Mouse (Mus musculus): Measurements from ENCODE around the gene Nt5c2. TPM values are rescaled to one million over a fixed set of nuclear protein-coding genes. Genes with fewer than 3 reads are reported as not detected.

Nt5c2 gene
- 2.1 and 11.7 TPM in 2 replicates for polyA plus RNA-seq (2012; ENCODE audit: insufficient read depth, low replicate concordance)

DNA sequence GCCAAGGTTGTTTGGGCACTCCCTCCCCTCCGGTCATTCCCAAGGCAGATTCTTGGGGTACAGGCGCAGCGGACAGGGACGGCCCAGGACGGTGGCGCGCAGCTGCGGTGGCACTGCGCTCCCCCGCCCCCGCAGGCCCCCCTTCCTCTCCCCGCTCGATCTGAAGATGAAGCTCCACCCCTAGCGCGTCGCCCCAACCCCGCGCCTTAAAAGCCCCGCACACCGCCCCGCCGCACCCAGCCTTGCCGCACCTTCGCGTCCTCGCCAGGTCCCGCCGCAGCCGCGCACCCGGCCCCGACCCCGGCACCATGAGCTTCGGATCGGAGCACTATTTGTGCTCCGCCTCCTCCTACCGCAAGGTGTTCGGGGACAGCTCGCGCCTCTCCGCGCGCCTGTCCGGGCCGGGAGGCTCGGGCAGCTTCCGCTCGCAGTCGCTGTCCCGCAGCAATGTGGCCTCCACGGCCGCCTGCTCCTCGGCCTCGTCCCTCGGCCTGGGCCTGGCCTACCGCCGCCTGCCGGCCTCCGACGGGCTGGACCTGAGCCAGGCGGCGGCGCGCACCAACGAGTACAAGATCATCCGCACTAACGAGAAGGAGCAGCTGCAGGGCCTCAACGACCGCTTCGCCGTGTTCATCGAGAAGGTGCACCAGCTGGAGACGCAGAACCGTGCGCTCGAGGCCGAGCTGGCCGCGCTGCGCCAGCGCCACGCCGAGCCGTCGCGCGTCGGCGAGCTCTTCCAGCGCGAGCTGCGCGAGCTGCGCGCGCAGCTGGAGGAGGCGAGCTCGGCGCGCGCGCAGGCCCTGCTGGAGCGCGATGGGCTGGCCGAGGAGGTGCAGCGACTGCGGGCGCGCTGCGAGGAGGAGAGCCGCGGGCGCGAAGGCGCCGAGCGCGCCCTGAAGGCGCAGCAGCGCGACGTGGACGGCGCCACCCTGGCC, at the start of gene Nt5c2, which contains the start of gene Ina:
Nt5c2 (minus strand) TSS at position 707 of the 935 bp plus-strand sequence.
Ina (plus strand) TSS at position 252 of the 935 bp plus-strand sequence.
- peaks cover 87% of the 10 kb centered on the region for H3K27me3 ChIP-seq (replicated peaks)
- H3K36me3 ChIP-seq (replicated peaks; ENCODE audit: low read length) = no peaks in the 10 kb centered on the region
- peaks cover 14% of the 10 kb centered on the region; the same call in 1 of the 2 replicates for H3K9me3 ChIP-seq
- H3K4me3 ChIP-seq (replicated peaks) = peak within 1 kb of the TSS; percentile 88
- TF ChIP-seq GATA1 (IDR thresholded peaks at IDR 0.05; ENCODE audit: borderline replicate concordance, low read length) = no peak
- no peak for TF ChIP-seq FLI1 (IDR thresholded peaks at IDR 0.05; ENCODE audit: low read length)
- peaks cover 17% of the 10 kb centered on the region for H3K4me1 ChIP-seq

DNA sequence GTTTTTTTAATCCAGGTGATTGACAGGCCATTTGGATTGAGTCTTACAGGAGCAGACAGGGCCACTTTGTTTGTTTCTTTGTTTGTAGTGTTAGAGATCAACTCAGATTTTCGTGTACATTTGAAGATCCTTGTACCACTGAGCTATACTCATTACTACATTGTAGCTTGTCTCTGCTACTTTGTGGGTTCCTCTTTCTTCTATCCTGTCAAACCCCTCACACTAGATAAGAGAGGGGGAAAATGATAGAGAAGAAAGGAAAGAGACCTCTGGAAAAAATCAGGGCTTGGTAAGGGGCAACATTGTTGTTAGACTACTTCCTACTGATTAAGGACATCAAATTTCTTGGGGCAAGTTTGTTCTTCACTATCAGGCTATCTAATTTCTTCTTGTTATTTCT, 42.7 kb upstream of the Nt5c2 start:
- no peak for TF ChIP-seq FLI1 (IDR thresholded peaks at IDR 0.05; ENCODE audit: low read length)
- TF ChIP-seq GATA1 (IDR thresholded peaks at IDR 0.05; ENCODE audit: borderline replicate concordance, low read length) = no peak
- Histone ChIP-seq H3K27me3 (replicated peaks) (peaks cover 6% of the 10 kb centered on the region), H3K36me3 (replicated peaks; ENCODE audit: low read length) (no peaks in the 10 kb centered on the region), H3K9me3 (no peaks in the 10 kb centered on the region), H3K4me1 (no peaks in the 10 kb centered on the region), H3K4me3 (replicated peaks) (no peak overlapping the region)

DNA sequence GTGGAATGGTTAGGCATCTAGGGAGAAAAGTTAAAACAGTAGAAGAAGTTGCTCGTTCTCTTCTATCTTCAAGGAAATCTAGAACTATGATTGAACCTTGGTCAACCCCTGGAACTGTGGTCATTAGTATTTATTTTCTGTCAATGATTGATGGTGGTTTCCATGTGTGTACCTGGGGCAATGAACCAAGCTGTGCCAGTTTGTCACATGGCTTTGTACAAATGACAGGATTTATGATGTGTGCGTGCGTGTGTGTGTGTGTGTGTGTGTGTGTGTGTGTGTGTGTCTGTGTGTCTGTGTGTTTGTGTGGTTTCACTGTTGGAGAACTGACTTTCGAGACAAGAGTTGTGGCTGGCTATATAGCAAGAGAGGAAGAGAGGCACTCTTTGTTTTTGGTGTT, 38.5 kb upstream of the Nt5c2 start:
- Histone ChIP-seq H3K36me3 (replicated peaks; ENCODE audit: low read length) (no peaks in the 10 kb centered on the region), H3K27me3 (replicated peaks) (peaks cover 6% of the 10 kb centered on the region), H3K9me3 (no peaks in the 10 kb centered on the region), H3K4me3 (replicated peaks) (no peak overlapping the region), H3K4me1 (peaks cover 25% of the 10 kb centered on the region)
- no peak for TF ChIP-seq GATA1 (IDR thresholded peaks at IDR 0.05; ENCODE audit: borderline replicate concordance, low read length)
- no peak for TF ChIP-seq FLI1 (IDR thresholded peaks at IDR 0.05; ENCODE audit: low read length)

DNA sequence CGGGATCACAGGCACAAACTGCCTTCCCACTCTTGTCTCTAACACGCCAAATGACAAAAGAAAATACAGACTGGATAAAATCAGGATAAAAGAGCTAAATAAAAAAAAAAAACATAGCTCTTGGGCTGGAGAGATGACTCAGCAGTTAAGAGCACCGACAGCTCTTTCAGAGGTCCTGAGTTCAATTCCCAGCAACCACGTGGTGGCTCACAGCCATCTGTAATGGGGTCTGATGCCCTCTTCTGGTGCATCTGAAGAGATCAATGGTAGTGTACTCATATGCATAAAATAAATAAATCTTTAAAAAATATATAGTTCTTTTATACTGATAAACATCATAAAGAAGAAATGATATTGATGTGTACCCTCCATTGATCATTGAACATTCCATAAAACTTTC, 38.0 kb upstream of the Nt5c2 start:
- peaks cover 4% of the 10 kb centered on the region for H3K36me3 ChIP-seq (replicated peaks; ENCODE audit: low read length)
- TF ChIP-seq GATA1 (IDR thresholded peaks at IDR 0.05; ENCODE audit: borderline replicate concordance, low read length) = no peak
- TF ChIP-seq FLI1 (IDR thresholded peaks at IDR 0.05; ENCODE audit: low read length) = no peak
- H3K27me3 ChIP-seq (replicated peaks) = peaks cover 6% of the 10 kb centered on the region
- H3K4me3 ChIP-seq (replicated peaks) = no peak overlapping the region
- no peaks in the 10 kb centered on the region for H3K9me3 ChIP-seq
- peaks cover 25% of the 10 kb centered on the region for H3K4me1 ChIP-seq

DNA sequence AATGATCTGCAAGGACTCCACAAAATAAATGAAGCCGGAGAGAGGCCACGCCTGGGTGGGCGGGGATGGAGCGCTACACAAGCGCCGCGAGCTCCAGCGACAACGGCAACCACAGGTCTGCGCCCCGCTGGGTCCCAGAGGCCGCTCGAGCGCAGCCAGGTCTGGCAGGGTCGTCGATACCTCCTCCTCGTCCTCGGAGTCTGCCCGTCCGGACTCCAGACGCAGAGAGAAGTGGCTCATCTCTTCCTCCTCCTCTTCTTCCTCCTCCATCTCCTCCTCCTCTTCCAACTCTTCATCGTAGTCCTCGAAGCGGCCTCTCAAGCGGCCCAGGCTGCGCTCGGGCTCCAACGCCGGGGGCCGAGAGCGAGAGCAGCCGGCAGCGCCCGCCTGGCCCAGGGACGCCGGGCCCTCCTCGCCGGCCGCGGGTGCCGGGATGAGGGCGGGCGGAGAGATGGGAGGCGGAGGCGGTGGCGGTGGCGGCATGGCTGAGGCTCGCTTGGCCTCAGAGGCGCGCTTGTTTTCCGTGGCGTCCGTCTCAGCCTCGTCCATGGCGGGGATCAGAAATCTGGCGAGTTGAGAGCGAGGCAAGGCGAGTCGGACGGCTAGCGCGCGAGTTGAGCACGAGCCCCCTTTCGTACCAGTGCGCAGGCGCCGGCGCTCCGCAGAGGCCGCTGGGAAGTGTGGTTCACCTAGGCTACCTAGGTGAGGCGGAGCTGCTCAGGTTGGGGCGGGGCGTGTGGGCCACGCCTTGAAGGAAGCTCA, 35.5 kb upstream of the Nt5c2 start, which contains the start of gene Pcgf6:
Pcgf6 (minus strand) TSS at position 636 of the 762 bp plus-strand sequence.
- Histone ChIP-seq H3K36me3 (replicated peaks; ENCODE audit: low read length) (peaks cover 20% of the 10 kb centered on the region), H3K27me3 (replicated peaks) (peaks cover 6% of the 10 kb centered on the region), H3K9me3 (no peaks in the 10 kb centered on the region), H3K4me3 (replicated peaks) (peak within 1 kb of the TSS; percentile 98), H3K4me1 (peaks cover 25% of the 10 kb centered on the region)
- TF ChIP-seq GATA1 (IDR thresholded peaks at IDR 0.05; ENCODE audit: borderline replicate concordance, low read length) (no peak), FLI1 (IDR thresholded peaks at IDR 0.05; ENCODE audit: low read length) (no peak)

DNA sequence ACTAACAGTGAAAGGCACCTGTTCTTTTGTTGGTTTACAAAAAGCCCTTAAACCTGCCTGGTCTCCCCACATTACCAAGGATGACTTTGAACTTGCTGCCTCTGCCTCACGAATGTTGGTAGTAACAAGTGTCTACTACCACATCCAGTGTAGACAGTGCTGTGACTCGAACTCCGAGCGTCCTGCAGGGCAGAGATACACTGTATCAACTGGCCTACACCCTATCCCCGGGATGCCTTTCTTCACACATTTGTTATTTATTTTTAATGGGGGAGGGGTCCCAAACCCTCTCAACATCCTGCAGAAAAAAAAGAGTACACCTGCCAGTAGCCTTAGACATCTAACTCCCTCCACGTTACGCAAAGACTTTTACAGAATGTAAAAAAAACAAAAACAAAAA, 34.9 kb upstream of the Nt5c2 start:
- TF ChIP-seq FLI1 (IDR thresholded peaks at IDR 0.05; ENCODE audit: low read length) = no peak
- TF ChIP-seq GATA1 (IDR thresholded peaks at IDR 0.05; ENCODE audit: borderline replicate concordance, low read length) = no peak
- Histone ChIP-seq H3K4me3 (replicated peaks) (peak overlapping the region; percentile 98), H3K36me3 (replicated peaks; ENCODE audit: low read length) (peaks cover 24% of the 10 kb centered on the region), H3K4me1 (peaks cover 25% of the 10 kb centered on the region), H3K9me3 (no peaks in the 10 kb centered on the region), H3K27me3 (replicated peaks) (peaks cover 4% of the 10 kb centered on the region)

DNA sequence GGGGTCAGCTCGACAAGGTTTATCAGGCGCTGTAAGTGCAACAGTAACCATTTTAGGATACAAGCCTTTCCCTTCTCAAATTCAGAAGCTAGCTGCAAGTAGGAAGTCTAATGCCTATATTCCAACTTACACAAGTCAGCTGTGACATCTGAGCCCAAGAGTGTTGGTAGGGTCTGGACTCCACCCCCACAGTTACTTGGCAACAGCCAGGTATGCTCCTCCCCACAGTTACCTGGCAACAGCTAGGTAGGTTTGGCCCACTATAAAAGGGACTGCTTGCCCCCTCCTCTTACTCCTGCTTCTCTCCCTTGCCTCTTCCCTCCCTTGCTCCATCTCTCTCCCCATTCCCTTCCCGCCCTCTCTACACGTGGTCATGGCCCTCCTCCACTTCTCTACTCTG, 34.1 kb upstream of the Nt5c2 start:
- Histone ChIP-seq H3K4me3 (replicated peaks) (peak overlapping the region; percentile 18), H3K27me3 (replicated peaks) (no peaks in the 10 kb centered on the region), H3K4me1 (peaks cover 25% of the 10 kb centered on the region), H3K36me3 (replicated peaks; ENCODE audit: low read length) (peaks cover 24% of the 10 kb centered on the region), H3K9me3 (no peaks in the 10 kb centered on the region)
- TF ChIP-seq GATA1 (IDR thresholded peaks at IDR 0.05; ENCODE audit: borderline replicate concordance, low read length) (no peak), FLI1 (IDR thresholded peaks at IDR 0.05; ENCODE audit: low read length) (no peak)

DNA sequence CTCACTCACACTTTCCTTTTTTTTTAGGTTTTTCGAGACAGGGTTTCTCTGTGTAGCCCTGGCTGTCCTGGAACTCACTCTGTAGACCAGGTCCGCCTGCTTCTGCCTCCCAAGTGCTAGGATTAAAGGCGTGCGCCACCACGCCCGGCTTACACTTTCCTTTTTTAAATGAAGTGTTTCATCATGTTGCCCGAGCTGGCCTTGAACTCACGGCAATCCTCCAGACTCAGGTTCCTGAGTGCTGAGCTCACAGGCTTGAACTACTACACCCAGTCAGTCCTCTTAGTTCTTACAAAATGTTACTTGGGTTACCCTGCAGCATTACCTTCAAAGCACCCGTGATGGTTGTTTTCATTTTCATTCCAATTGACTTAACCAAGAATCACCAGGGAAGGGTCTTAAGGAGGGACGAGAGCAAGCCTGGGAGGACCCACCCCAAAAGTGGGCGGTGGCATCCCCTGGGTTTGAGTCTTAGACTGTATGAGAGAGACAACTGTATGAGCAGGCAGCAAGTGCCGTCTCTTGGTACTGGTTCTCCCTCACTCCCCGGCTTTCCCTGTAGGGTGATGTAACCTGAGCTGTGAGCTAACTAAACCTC, 32.4 kb upstream of the Nt5c2 start:
- peaks cover 29% of the 10 kb centered on the region for H3K36me3 ChIP-seq (replicated peaks; ENCODE audit: low read length)
- no peaks in the 10 kb centered on the region for H3K27me3 ChIP-seq (replicated peaks)
- H3K9me3 ChIP-seq = no peaks in the 10 kb centered on the region
- H3K4me1 ChIP-seq = peaks cover 25% of the 10 kb centered on the region
- no peak for TF ChIP-seq FLI1 (IDR thresholded peaks at IDR 0.05; ENCODE audit: low read length)
- no peak for TF ChIP-seq GATA1 (IDR thresholded peaks at IDR 0.05; ENCODE audit: borderline replicate concordance, low read length)
- no peak overlapping the region for H3K4me3 ChIP-seq (replicated peaks)

DNA sequence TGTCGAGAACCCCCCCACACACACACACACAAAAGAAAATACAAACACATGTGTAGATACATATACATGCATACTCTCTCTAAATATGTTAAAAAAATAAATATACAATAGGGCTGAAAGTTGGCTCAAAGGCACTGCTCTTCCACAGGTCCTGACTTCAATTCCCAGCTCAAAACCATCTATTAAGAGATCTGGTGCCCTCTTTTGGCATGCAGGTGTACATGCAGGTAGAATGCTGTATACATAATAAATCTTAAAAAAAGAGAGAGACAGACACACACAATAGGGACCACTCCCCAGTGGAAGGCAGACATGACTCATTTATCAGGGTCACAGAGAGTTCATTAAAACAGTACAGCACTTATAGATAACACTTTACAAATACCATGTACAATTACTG, 31.4 kb upstream of the Nt5c2 start:
- no peak for TF ChIP-seq FLI1 (IDR thresholded peaks at IDR 0.05; ENCODE audit: low read length)
- TF ChIP-seq GATA1 (IDR thresholded peaks at IDR 0.05; ENCODE audit: borderline replicate concordance, low read length) = no peak
- no peak overlapping the region for H3K4me3 ChIP-seq (replicated peaks)
- peaks cover 26% of the 10 kb centered on the region for H3K4me1 ChIP-seq
- no peaks in the 10 kb centered on the region for H3K27me3 ChIP-seq (replicated peaks)
- H3K36me3 ChIP-seq (replicated peaks; ENCODE audit: low read length) = peaks cover 31% of the 10 kb centered on the region
- no peaks in the 10 kb centered on the region for H3K9me3 ChIP-seq
